Comparison of ENCODE assay signal across 10 mouse cellular contexts in the genomic region with DNA sequence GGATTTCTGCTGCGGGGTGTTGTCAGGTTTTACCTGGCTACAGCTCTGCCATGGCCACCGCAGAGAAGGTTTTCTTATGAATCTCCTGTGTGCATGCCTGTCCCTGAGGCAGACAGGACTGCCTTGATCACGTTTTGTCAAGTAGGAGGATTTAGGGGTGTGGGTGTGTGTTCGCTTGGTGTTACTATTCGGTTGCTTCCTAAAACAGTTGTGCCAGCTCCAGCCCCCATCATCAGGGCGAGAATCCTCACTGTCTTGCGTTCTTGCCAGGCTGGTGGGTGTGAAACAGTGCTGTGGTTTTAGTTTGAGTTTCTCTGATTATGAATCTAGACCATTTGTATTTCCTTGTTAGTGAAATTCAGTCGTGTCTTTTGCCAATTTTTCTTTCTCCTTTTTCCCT. TPM values are rescaled to one million over a fixed set of nuclear protein-coding genes. Genes with fewer than 3 reads are reported as not detected.
A peak's percentile ranks its signal among the peaks of the same experiment; 100 is the strongest.
DNase-seq lines count a peak whose midpoint lies in the region; ATAC-seq and TF ChIP-seq lines count a peak whose summit lies in the region.
"Had no signal": no experiment of that assay in that cellular context is flagged by ENCODE, and none has a peak within 500 bp of the region (broad histone marks: within the 10 kb centered on the region; RNA-seq: fewer than 3 reads in every experiment).

No protein-coding gene starts in this region.

- DNase-seq in lung, postnatal 14 days = no peak
- no peak for DNase-seq in forebrain, postnatal 0 days
- DNase-seq in left cerebral cortex, adult 8-10 months (ENCODE audit: low spot score in 2 of 2) = peak; percentile 41 to 88
- DNase-seq in right cerebral cortex, postnatal 25 days = peak; percentile 83
- DNase-seq in lung, postnatal 36 days = no peak
- no peak for DNase-seq in embryo, embryonic 11 days

- 0 out of 2 replicates have a peak overlapping the region, but pooled peaks have one; percentile 13 for H3K9ac ChIP-seq in lung, embryonic 15.5 days
- H3K9ac ChIP-seq in forebrain, postnatal 0 days = no peak overlapping the region

- H3K4me2 ChIP-seq in lung, embryonic 15.5 days = no peak overlapping the region
- H3K4me2 ChIP-seq in forebrain, postnatal 0 days (ENCODE audit: low read depth) = peak overlapping the region; percentile 20

- H3K4me1 ChIP-seq in lung, embryonic 15.5 days = peaks cover 20% of the 10 kb centered on the region
- peaks cover 25% of the 10 kb centered on the region for H3K4me1 ChIP-seq in forebrain, postnatal 0 days (ENCODE audit: insufficient read depth)

- WGBS in lung, embryonic 15.5 days = 68% methylated on average over 8 of the region's 8 CpGs
- WGBS in forebrain, postnatal 0 days = 71% methylated on average over 8 of the region's 8 CpGs

- no peak for ATAC-seq in lung, embryonic 15.5 days (ENCODE audit: borderline replicate concordance, extremely low read depth, low FRiP score, low TSS enrichment)
- no peak for ATAC-seq in forebrain, postnatal 0 days
- no peak for ATAC-seq in cerebellum, adult (ENCODE audit: insufficient number of reproducible peaks, low FRiP score, low TSS enrichment)

- H3K27me3 ChIP-seq in lung, embryonic 15.5 days = no peaks in the 10 kb centered on the region
- H3K27me3 ChIP-seq in forebrain, postnatal 0 days (ENCODE audit: insufficient read depth, low read length) = no peaks in the 10 kb centered on the region

- H3K9me3 ChIP-seq in lung, embryonic 15.5 days = no peaks in the 10 kb centered on the region
- no peaks in the 10 kb centered on the region for H3K9me3 ChIP-seq in forebrain, postnatal 0 days (ENCODE audit: low read length)
- H3K9me3 ChIP-seq: G1E had no signal

- H3K4me3 ChIP-seq in lung, embryonic 15.5 days = no peak overlapping the region
- no peak overlapping the region for H3K4me3 ChIP-seq in forebrain, postnatal 0 days (ENCODE audit: low read depth, low read length)

- H3K27ac ChIP-seq in lung, embryonic 15.5 days = no peak overlapping the region
- no peak overlapping the region for H3K27ac ChIP-seq in forebrain, postnatal 0 days (ENCODE audit: low read depth, low read length)
- H3K27ac ChIP-seq: kidney, postnatal 0 days had no signal

- TF ChIP-seq CTCF in forebrain, postnatal 0 days (IDR thresholded peaks at IDR 0.05; ENCODE audit: low read depth) = no peak

- H3K36me3 ChIP-seq in lung, embryonic 15.5 days = 0 out of 2 replicates have a peak, but pooled peaks cover 5% of the 10 kb centered on the region
- no peaks in the 10 kb centered on the region for H3K36me3 ChIP-seq in forebrain, postnatal 0 days (ENCODE audit: insufficient read depth)

RNA-seq across cellular contexts. Expression of a gene that starts 2.7 kb away (rescaled TPM):
- polyA plus RNA-seq in lung, embryonic 15.5 days (2015; fragmentation: Nextera tagmentation; extraction: Ambion mirVana) = 11.7 and 13.2 TPM in 2 replicates
- total RNA-seq in forebrain, postnatal 0 days (2014; rRNA removed) = 103 and 116 TPM in 2 replicates
- 14.3 and 23.2 TPM in 2 replicates for polyA plus RNA-seq in forebrain, postnatal 0 days (2015; fragmentation: Nextera tagmentation; extraction: Ambion mirVana)
- 100 to 1,000 TPM in 2 of 4 experiments, 10 to 100 TPM in 2; 90.4 to 105 (median 97.5) TPM for total RNA-seq in left cerebral cortex, adult 8-10 months (2022)

RNA-seq across cellular contexts. Expression of a gene that starts 16.5 kb away (rescaled TPM):
- polyA plus RNA-seq in lung, embryonic 15.5 days (2015; fragmentation: Nextera tagmentation; extraction: Ambion mirVana) = 56.1 and 63.3 TPM in 2 replicates
- total RNA-seq in forebrain, postnatal 0 days (2014; rRNA removed) = 47.6 and 54.4 TPM in 2 replicates
- 32.3 and 40.2 TPM in 2 replicates for polyA plus RNA-seq in forebrain, postnatal 0 days (2015; fragmentation: Nextera tagmentation; extraction: Ambion mirVana)
- total RNA-seq in left cerebral cortex, adult 8-10 months (2022) = 10 to 100 TPM; 46.0 to 56.9 (median 48.2) TPM

RNA-seq across cellular contexts. Expression of a gene that starts 40.7 kb away (rescaled TPM):
- polyA plus RNA-seq in lung, embryonic 15.5 days (2015; fragmentation: Nextera tagmentation; extraction: Ambion mirVana) = 25.7 and 28.1 TPM in 2 replicates
- 60.4 and 60.5 TPM in 2 replicates for total RNA-seq in forebrain, postnatal 0 days (2014; rRNA removed)
- 46.7 and 54.3 TPM in 2 replicates for polyA plus RNA-seq in forebrain, postnatal 0 days (2015; fragmentation: Nextera tagmentation; extraction: Ambion mirVana)
- total RNA-seq in left cerebral cortex, adult 8-10 months (2022) = 10 to 100 TPM; 64.2 to 73.5 (median 68.7) TPM

RNA-seq across cellular contexts. Expression of a gene that starts 57.3 kb away (rescaled TPM):
- not detected in 2 replicates for polyA plus RNA-seq in lung, embryonic 15.5 days (2015; fragmentation: Nextera tagmentation; extraction: Ambion mirVana)
- 0.54 and 1.7 TPM in 2 replicates for total RNA-seq in forebrain, postnatal 0 days (2014; rRNA removed)
- not detected in 2 replicates for polyA plus RNA-seq in forebrain, postnatal 0 days (2015; fragmentation: Nextera tagmentation; extraction: Ambion mirVana)
- 1 to 10 TPM in 2 of 4 experiments, under 1 TPM in 2; 0.30 to 1.5 (median 0.96) TPM for total RNA-seq in left cerebral cortex, adult 8-10 months (2022)
- polyA plus RNA-seq: G1E; kidney, postnatal 0 days had no signal

Comparison
In these comparisons a context has a peak if more than half of its experiments do, and no peak if none do; other contexts are left out.
1. DNase-seq: peak in left cerebral cortex, adult 8-10 months (2 of 2) and right cerebral cortex, postnatal 25 days (single experiment); none in lung, postnatal 14 days (single experiment), forebrain, postnatal 0 days (single experiment), lung, postnatal 36 days (single experiment) and embryo, embryonic 11 days (single experiment).